Mouse (Mus musculus) ES-E14 (cell line): ENCODE measurements around the gene A930033H14Rik.

Source experiments
- CHD2 ChIP-seq: IDR thresholded peaks from 2 replicates; pipeline ENCODE4 v1.6.1; 2014; ENCODE audit warnings: mild to moderate bottlenecking, low read depth, low read length, inconsistent platforms
- HCFC1 ChIP-seq: IDR thresholded peaks from 2 replicates; pipeline ENCODE4 v1.6.1; 2012; ENCODE audit warnings: low read length, inconsistent platforms, borderline replicate concordance; ENCODE audit not compliant: insufficient read depth
- MAFK ChIP-seq: IDR thresholded peaks from 2 replicates; pipeline ENCODE4 v1.6.1; 2014; ENCODE audit warnings: mild to moderate bottlenecking, low read depth, low read length, inconsistent platforms; ENCODE audit not compliant: insufficient read depth
- ZC3H11A ChIP-seq: IDR thresholded peaks from 2 replicates; pipeline ENCODE4 v1.6.1; 2012; ENCODE audit warnings: low read depth, mild to moderate bottlenecking, inconsistent platforms, low read length, borderline replicate concordance

DNA sequence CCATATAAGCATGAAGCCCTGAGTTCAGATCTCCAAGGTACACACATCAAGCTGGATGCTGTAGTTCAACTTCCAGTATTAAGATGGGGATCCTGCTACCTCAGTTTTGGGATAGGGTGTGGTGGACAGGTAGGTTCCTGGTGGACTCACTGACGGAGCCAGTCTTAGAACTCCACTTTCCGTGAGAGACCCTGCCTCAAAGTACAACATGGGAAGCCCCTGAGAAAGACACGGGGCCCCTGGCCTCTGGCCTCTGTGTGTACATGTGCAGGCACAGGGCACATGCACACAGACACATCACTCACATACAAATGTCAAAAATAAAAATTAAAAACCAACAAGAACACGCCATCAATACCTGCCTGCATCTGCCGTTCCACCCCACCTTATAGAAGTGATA is 12.6 kb upstream of the A930033H14Rik start:
- TF ChIP-seq HCFC1 (no peak), CHD2 (no peak), ZC3H11A (no peak), MAFK (no peak)
